Mouse (Mus musculus) thymus, adult 18-20 months (tissue): Measurements from ENCODE around the gene Arid3a.
A peak's percentile ranks its signal among the peaks of the same experiment; 100 is the strongest.

Source experiments
- DNase-seq, 2 experiments: peaks; one replicate each; pipeline ENCODE4 v3.0.0; 2022; ENCODE audit warnings: mixed read lengths in 2 of 2

Gene Arid3a

DNA sequence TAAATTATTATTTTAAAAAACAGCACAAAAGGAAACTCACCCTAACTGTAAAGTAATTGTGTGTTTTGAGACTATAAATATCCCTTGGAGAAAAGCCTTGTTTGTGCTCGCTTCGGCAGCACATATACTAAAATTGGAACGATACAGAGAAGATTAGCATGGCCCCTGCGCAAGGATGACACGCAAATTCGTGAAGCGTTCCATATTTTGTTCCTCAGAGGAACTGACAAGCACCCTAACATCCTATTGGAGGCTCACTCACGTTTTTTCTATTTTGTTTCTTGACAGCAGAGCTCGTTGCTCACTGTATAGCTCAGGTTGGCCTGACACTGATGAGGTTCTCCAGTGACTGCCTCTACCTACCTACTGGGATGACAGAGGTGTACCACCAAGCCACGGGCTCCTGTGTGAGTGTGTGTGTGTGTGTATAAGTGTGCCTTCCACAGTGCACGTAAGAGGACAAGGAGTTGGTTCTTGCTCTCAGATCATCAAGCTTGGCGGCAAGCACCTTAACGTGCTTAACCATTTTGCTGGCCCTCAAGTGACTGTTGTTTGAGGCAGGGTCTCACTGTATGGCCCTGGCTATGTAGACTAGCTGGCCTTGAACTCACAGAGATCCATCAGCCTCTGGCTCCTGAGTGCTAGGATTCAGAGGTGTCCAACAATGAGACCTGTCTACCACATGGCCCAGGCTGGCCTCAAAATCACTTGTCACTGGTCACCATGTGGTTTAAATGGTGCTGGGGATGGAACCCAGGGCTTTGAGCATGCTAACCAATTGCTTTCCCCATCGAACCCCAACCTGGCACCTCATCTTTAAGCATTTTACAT lies 17.5 kb upstream of the Arid3a start:
- no peak for DNase-seq

- DNase-seq, result no peak
Measured at GRCm38 (mm10) chr10:79910556-79910955, 16.3 kb upstream of the Arid3a start, which contains the start of gene Gm26602. TSS of gene Gm26602 (plus strand) at chr10:79910856.

- no peak for DNase-seq
Measured at GRCm38 (mm10) chr10:79912412-79912811, 14.4 kb upstream of the Arid3a start.

DNA sequence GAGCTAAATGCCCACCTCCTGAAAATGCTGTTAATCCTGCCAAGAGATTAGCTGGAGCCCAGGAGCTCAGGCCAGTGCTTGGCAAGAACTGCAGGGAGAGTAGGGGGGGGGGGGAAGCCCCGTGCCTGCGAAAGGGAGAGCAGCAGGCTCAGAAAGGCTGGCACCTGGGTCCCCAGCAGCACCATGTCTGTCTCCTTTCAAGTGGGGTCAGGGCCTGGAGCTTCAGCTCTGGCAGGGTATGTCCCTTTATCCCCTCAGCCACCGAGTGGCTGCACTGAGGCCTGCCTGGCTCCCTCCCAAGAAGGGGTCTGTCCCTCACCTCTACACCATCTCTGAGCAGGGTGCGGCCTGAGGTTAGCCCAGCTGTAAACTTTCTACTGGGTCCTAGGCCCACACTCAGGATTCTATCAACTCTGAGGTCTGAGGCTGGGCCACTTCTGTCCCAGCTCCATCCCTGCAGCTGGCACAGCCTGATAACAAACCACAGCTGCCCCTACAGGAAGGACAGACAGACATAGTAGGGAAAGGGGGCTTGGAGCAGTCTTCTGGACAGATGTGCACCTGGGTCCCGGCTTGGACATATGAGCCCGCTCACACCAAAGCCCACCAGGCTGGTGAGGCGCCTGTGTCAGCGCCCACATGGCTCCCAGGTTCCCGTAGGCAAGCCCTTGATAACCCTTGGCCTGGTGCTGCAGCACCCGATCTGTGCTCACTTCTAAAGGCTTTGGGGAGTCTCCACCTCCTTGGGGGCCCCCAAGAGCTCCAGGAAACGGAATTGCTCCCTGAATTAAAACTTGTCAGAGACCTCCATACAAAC lies 12.5 kb upstream of the Arid3a start:
- DNase-seq, result no peak

- no peak for DNase-seq
Measured at GRCm38 (mm10) chr10:79914948-79915596, 11.8 kb upstream of the Arid3a start.

DNA sequence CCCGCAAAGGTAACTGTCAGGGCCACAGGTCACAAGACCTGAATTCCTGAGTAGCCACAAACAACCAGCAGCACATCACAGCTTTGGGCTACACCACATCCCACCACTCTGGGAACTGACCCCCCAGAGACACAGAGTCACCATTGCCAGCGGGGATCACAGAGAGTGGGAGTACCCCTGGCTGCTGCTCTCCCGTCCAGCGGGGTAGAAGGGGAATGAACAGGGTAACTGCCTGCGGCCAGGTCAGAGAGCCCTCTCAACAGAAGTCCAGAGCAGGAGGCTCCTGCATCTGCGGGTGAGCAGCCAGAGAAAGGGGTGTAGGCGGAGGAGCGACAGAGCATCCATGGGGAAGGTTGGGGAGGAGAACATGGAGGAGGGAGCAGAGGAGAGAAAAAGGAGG lies 10.8 kb upstream of the Arid3a start:
- DNase-seq, result no peak

- peak; percentile 75 to 81 for DNase-seq
Measured at GRCm38 (mm10) chr10:79916808-79917531, 9.9 kb upstream of the Arid3a start, which contains the start of gene Kiss1r. TSS of gene Kiss1r (plus strand) at chr10:79916971.

DNA sequence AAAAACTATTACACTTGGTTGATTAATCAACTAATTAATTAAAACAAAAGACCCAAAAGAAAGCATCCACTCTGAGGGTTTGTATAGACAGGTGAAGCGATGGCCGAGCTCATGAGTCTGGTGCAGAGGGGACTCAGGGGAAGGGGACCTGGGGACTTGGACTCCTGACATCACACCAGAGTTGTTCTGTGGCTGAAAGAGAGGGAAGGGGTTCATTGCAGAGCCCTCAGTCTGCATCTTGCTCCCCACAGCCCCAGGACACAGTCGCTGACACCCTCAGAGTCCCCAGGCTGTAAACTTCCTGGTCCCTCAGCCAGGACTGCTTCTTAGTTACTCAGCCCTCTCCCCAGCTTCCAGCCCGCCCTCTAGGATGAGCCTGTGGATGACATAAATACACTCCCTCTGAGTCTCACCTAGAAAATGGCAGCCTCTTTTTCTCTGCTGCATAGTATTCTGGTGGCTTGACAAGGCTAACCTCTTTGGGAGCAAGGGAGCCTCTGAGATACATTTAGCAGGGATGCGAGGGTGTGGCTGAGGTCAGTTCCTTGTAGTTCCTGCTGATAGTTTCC lies 9.2 kb upstream of the Arid3a start:
- DNase-seq, result no peak

DNA sequence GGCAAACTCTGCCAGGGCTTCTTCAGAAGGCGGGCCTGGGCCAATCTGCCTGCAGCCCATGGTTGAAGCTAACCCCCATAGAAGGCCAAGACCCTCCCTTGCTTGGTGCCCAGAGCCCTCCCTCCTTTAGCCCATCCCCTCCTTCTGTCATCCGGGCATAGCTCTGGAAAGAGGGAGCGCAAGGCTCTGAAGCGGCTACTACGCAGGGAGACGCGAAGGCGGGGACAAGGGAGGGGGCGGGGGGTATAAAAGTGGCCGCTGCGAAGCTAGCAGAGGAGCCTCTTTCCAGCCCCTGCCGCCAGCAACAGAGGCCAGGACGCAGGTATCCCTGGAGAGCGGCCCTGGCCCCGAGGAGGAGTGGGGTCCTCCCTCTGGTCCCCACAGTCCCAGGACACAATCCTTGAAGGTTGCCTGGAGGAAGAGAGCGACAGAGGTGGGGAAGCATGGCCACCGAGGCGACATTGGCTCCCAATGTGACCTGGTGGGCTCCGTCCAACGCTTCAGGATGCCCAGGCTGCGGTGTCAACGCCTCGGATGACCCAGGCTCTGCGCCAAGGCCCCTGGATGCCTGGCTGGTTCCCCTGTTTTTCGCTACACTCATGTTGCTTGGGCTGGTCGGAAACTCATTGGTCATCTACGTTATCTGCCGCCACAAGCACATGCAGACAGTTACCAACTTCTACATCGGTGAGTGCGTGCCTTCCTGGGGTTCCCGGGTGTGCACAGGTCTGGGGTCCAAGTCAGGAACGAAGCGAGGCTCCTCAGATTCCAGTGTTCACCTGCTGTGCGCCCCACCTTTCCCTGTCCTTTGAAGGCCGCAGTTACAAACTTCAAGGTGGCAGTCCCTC lies 8.4 kb upstream of the Arid3a start:
- DNase-seq, result no peak

DNA sequence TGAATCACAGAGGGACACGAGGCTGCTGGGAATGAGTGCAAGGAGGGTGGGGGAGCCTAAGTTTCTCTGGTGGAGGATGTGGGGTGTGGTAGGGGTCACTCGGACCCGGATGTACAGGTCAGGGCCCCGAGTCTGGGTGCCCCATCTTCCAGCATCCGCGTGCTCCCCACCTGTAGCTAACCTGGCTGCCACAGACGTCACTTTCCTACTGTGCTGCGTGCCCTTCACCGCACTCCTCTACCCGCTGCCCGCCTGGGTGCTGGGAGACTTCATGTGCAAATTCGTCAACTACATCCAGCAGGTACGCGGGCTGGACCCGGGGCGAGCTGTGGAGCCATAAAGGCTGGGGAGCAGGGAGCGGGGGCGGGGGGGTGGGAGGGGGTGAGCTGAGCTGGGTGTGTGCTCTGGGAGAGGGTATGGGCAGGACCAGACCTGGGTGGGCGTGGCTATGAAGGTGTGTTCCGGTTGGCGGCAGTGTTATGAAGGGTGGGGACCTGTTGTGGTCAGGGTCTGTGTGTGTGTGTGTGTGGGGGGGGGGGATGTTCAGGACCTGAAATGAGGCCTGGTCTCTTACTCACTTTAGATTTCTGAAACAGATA lies 7.5 kb upstream of the Arid3a start:
- no peak for DNase-seq

GRCm38 (mm10) chr10:79920056-79920890 lies 6.6 kb upstream of the Arid3a start:
- DNase-seq, result no peak

DNA sequence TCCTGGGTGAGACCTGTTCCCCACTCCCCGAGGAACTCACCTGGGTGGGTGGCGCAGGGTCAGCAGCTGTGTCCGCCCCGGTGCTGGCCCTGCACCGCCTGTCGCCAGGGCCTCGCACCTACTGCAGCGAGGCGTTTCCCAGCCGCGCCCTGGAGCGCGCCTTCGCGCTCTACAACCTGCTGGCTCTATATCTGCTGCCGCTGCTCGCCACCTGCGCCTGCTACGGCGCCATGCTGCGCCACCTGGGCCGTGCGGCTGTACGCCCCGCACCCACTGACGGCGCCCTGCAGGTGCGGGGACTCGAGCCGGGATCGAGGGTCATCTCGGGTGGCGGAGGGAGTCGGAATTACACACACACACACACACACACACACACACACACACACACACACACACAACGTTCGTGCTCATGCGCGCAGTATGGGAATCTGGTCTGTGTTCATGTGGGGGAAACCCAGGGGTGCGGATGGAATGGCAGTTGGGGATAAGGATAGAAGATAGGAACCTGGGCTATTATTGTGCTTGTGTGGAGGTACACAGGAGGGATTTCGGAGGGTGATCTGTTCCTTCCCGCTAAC lies 5.8 kb upstream of the Arid3a start, which contains the start of gene R3hdm4:
Gene R3hdm4, minus strand, starts transcription at position 251 of the 578 bp plus-strand sequence.
- no peak for DNase-seq

DNA sequence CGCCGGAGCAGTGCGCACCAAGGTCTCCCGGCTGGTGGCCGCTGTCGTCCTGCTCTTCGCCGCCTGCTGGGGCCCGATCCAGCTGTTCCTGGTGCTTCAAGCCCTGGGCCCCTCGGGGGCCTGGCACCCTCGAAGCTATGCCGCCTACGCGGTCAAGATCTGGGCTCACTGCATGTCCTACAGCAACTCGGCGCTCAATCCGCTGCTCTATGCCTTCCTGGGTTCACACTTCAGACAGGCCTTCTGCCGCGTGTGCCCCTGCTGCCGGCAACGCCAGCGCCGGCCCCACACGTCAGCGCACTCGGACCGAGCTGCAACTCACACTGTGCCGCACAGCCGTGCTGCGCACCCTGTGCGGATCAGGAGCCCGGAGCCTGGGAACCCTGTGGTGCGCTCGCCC lies 5.3 kb upstream of the Arid3a start:
- DNase-seq, result no peak

DNA sequence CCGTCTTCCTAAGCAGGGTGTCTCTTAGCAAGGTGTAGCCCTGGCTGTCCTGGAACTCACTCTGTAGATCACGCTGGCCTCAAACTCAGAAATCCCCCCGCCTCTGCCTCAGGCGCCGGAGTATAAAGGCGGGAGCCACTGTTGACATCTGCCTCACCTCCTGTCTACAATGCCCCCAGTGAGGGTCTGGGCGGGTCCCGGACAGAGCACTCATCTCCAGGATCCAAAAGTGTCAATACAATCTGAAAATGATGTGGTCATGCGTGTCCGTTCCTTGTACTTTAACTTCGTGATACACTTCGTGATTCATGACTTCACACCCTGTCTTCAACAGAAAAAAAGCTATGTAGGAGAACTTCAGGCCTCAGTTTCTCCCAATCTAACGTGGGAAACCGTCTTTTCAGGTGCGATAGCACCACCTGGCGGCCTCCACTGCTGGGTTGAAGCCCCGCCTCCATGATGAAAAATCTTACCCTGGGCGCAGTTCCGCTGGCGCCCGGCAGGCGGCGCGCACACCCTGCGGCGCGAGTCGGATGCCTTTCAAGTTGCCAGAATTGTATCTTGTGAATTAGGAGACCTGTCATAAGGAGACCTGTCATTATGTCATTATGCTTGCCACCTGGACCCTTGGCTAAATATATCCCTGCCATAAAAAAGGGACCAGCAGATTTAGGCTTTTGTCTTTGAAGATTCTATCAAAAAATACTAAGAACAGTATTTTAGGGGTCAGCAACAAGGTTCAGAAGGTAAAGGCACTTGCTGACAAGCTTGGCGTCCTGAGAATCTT lies 1.7 kb upstream of the Arid3a start:
- peak; percentile 80 to 82 for DNase-seq

GRCm38 (mm10) chr10:79925785-79926490 lies 905 bp upstream of the Arid3a start:
- DNase-seq, result no peak

GRCm38 (mm10) chr10:79927324-79928029 lies 634 bp downstream of the Arid3a start:
- peak; percentile 75 to 82 for DNase-seq

- no peak for DNase-seq
Measured at GRCm38 (mm10) chr10:79928030-79928694, 1.3 kb downstream of the Arid3a start.
